Mouse (Mus musculus) megakaryocyte, embryonic 14.5 days (primary cell): Measurements from ENCODE around the gene Limd1.

Experiments used
- FLI1 ChIP-seq: IDR thresholded peaks from 2 replicates; pipeline ENCODE4 v1.6.1; 2012; ENCODE audit warnings: low read length, inconsistent platforms, mixed read lengths
- GATA1 ChIP-seq: IDR thresholded peaks from 3 replicates; pipeline ENCODE4 v1.6.1; 2012; ENCODE audit warnings: mixed read lengths, low read length, inconsistent platforms, borderline replicate concordance

DNA sequence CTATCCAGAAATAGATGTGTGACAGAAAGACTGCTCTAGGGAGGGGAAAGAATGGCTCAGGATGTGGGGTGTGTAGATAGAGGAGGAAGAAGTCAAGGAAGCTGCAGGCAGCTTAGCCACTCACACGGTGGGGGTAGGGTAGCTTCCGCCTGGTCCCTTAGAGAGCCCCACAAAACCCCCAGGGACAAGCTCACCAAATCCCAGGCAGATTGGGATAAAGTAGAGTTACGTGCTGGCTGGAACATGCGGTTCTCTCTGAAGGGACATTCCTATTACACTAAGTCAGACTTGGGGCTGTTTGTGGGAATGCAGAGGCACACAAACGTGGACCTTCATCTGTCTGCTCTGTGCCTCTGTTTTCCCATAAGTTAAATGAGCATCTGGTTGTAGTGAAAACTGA, 12.4 kb downstream of the Limd1 start:
- TF ChIP-seq GATA1 (no peak), FLI1 (no peak)
